Mouse (Mus musculus) naive thymus-derived CD4-positive, alpha-beta T cell, adult 2 months (primary cell): Measurements from ENCODE around the gene Laptm4a.

Experiments used
- DNase-seq: peaks from one replicate; pipeline ENCODE4 v3.0.0-alpha.2; 2011; ENCODE audit warnings: low read depth

Laptm4a gene

DNA sequence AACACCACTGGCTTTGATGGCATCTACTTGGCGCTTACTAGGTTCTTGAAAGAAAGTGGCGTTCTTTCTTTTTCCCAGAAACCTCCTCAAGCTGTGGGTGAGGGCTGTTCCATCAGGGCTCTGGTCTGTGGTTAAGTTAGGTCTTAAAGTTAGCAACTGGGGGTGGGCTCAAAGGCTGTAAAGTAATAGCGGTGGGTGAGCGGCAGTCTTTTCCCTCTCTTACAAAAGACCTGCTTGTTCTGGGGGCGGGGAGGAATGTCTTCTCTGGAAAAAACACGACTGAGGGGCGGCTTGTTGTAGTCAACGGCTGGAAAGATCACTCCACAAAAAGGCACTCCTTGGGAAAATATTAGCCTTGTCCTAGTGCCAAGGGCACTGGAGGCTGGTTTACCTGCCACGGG lies 32.7 kb downstream of the Laptm4a start:
- no peak for DNase-seq

- DNase-seq = no peak
Observed at GRCm38 (mm10) chr12:8961607-8962316, 40.3 kb downstream of the Laptm4a start.

GRCm38 (mm10) chr12:8969828-8970227 lies 48.4 kb downstream of the Laptm4a start:
- DNase-seq = no peak

- peak; percentile 92 for DNase-seq
Observed at GRCm38 (mm10) chr12:8973820-8974465, 52.5 kb downstream of the Laptm4a start, which contains the start of gene Wdr35. Wdr35 (plus strand) TSS chr12:8973892.

GRCm38 (mm10) chr12:8975076-8975475 lies 53.6 kb downstream of the Laptm4a start:
- DNase-seq = peak; percentile 13
